Mouse (Mus musculus): ENCODE results near the gene Zmynd10. TPM values are rescaled to one million over a fixed set of nuclear protein-coding genes. Genes with fewer than 3 reads are reported as not detected.

The Zmynd10 gene
- 0.75 and 1.1 TPM in 2 replicates for polyA plus RNA-seq (2016; fragmentation: Nextera tagmentation; extraction: Ambion mirVana)

DNA sequence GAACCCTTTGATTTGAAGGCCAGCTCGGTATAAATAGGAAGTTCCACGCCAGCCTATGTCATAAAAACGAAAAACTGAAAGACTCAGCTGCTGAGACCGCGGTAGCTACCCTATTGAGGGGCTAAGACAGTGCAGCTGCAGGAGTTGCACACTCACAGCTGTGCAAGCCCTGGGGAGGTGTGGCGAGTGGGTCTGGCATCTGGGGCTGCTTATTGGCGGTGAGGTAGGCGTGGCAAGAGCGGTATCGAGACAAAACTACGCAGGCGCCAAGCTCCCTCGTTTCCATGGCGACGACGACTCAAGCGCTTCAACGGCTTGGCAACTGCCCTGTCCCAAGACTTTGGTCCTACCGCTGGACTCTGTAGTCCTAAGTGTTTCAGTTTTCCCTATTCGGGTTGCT is at the start of gene Zmynd10:
TSS of gene Zmynd10 (plus strand) at position 273 of the 400 bp plus-strand sequence.
- Histone ChIP-seq H3K36me3 (peaks cover 23% of the 10 kb centered on the region), H3K9me3 (replicated peaks) (no peaks in the 10 kb centered on the region), H3K27ac (replicated peaks) (peak within 1 kb of the TSS; percentile 46), H3K27me3 (ENCODE audit: low read depth, poor library complexity, severe bottlenecking) (peaks cover 47% of the 10 kb centered on the region), H3K4me1 (peaks cover 70% of the 10 kb centered on the region), H3K4me3 (peak within 1 kb of the TSS; percentile 44)
- DNase-seq (ENCODE audit: low spot score): peak; percentile 90
- WGBS: 6% methylated on average over 20 of the region's 20 CpGs

DNA sequence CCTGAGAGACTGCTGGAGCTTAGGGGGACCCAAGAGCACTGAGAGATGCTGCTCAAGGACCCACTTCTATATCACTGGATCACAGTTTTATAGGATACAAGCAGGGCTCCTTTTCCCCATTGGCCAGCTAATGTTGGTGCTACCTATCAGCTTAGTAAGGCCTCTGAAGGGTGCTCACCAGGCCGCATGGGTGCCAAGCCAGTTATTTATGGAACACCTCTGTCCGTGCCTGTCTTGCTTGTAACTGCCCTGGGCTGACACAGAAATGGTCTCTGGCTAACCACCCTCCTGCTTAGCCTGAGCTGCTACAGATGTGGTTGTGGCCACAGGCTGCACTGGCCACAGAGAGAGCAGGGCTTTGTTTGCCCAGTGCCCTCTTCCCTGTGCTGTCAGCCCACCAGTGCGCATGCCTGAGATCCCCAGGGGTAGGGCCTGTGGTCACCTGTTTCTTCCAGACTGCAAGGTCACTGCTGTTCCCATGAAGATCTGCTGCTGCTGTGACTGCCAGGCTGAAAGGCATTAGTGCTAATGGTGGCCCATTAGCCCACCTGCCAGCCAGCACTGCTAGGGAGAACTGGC is 46.3 kb upstream of the Zmynd10 start:
- H3K27ac ChIP-seq (replicated peaks): no peak overlapping the region

DNA sequence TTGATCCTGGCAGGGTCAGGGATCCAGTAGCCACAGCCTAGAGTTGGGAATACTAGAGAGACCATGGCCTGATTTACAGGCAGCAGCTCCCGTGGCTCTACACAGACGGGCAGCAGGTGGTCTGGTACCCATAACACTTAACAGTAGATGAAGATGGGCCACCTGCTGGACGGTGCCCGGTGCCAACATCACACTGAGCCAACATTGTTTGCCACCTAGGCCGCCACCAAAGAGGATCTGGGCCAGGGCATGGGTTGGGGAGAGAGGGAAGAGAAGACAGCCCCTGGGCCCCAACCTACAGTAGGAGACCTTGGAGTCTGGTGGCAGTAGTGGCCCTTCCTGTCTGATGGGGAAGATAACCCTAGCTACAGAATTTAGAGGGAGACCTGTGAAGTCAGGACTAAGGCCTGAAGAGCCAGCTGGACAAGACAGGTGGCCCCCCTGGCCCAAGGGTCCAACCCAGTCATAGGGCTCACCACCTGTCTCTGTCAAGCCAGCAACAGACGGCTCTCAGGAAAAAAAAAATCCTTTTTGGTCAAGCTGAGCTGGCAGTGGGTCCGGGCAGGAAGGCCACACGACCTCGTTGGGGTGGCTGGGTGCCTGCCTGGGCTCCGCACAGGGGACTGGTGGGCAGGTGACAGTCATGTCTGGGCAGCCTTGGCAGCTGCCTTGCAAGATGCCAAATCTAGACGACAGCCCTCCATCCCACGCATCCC is 44.8 kb upstream of the Zmynd10 start:
- Histone ChIP-seq H3K27ac (replicated peaks) (no peak overlapping the region), H3K36me3 (no peaks in the 10 kb centered on the region), H3K9me3 (replicated peaks) (no peaks in the 10 kb centered on the region), H3K27me3 (ENCODE audit: low read depth, poor library complexity, severe bottlenecking) (peaks cover 9% of the 10 kb centered on the region; the same call in 1 of the 2 replicates), H3K4me1 (peaks cover 8% of the 10 kb centered on the region; the same call in 1 of the 2 replicates), H3K4me3 (no peak overlapping the region)
- DNase-seq (ENCODE audit: low spot score): no peak
- 93% methylated on average over 12 of the region's 12 CpGs for WGBS

More for the DNA sequence above, 46.3 kb upstream of the Zmynd10 start:
- H3K9me3 ChIP-seq (replicated peaks): no peaks in the 10 kb centered on the region
- DNase-seq (ENCODE audit: low spot score): no peak
- peaks cover 17% of the 10 kb centered on the region; the same call in 1 of the 2 replicates for H3K27me3 ChIP-seq (ENCODE audit: low read depth, poor library complexity, severe bottlenecking)
- 92% methylated on average over 3 of the region's 3 CpGs for WGBS
- H3K4me3 ChIP-seq: no peak overlapping the region
- peaks cover 6% of the 10 kb centered on the region; the same call in 1 of the 2 replicates for H3K4me1 ChIP-seq
- no peaks in the 10 kb centered on the region for H3K36me3 ChIP-seq

DNA sequence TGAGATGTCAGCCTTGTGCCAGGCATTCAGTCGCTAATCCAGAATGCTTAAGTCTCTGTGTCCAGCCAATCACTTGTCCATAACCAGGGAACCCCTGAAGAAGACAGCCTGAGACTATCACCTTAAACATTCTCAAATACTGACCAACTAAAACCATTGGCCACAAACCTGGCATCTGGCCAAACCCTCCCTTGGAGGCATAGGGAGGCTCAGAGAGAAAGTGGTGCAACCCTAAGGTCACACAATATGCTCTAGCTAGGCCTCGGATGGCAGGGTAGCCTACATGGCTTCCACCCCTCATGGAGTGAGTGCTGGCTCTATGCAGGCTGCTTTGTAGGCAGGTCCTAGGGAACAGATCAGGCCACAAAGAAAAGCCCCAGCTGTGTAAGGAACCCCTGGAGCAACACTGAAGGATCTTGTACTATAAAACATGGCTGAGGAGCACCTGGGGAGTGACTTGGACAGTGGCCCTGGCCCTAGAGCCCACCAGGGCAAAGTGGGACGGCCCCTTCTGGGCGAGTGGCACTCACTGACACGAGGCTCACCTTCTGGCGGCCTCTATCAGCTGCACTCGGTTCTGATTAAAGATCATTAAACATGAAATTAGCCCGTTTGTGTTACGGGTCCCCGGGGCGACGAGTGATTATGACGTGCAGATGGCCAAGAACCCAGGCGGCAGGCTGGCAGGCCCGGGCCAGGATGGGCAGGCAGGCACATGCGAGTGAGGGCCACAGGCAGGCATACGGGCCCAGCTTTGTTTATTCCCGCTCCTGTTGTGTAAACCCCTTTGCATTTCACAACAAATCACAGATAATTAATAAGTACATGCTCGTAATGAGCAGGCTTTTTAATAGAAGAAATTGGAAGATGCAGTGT is 42.2 kb upstream of the Zmynd10 start:
- Histone ChIP-seq H3K4me1 (peaks cover 18% of the 10 kb centered on the region), H3K27me3 (ENCODE audit: low read depth, poor library complexity, severe bottlenecking) (no peaks in the 10 kb centered on the region), H3K4me3 (no peak overlapping the region), H3K36me3 (no peaks in the 10 kb centered on the region), H3K9me3 (replicated peaks) (no peaks in the 10 kb centered on the region), H3K27ac (replicated peaks) (no peak overlapping the region)
- no peak for DNase-seq (ENCODE audit: low spot score)
- WGBS: 87% methylated on average over 19 of the region's 19 CpGs

DNA sequence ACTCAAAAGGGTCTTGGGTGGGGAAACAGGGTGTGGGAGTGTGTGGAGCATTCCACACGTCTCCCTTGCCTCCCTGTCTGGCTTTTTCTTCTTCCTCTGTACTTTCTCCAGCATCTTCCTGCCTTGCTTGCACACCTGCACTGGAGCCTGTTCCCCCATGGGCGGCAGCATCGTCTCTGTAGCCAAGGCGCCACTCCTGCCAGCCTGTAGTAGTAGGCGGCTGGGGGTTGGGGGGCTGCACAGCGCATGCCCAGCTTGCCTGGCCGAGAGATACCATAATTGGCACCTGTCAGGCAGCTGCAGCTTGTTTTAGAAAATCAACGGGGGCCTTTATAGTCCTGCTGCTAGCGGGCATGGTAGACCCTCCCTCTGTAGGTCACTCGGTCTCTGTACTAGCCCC is 38.8 kb upstream of the Zmynd10 start:
- Histone ChIP-seq H3K27ac (replicated peaks) (no peak overlapping the region), H3K9me3 (replicated peaks) (no peaks in the 10 kb centered on the region)

DNA sequence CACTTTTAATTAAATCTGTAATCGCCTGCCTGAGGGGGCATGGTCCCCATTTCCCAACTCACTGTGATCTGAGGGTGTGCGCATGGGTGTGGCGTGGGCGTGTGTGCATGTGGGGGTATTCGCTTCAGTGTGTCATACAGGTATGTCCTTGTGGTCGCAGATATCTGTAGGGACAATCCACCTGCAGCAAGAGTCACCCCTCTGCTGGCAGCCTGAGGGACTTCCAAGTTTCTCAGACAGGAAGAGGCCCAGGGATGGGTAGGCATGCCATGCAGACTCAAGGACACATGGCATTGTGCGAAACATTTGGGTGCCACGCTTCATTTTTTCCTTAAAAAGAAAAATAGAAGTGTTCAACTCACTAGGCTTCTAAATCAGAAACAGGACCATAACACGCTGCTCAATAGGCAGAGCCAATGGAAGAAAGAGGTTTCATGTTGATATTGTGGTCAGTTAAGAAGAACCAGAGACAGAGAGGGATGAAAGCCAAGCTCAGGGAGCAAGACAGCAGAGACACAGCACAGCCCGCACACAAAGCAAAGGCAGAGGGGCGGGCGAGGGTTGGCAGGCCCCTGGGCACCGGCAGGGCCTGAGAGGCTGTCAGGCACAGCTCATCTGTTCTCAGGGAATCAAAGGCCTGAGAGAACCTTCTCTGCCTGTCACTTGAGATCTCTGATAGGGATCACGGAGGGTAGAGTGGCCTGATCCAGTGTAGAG is 36.6 kb upstream of the Zmynd10 start:
- peak overlapping the region; percentile 58; the same call in 1 of the 2 replicates for H3K27ac ChIP-seq (replicated peaks)
- no peak for DNase-seq (ENCODE audit: low spot score)
- peaks cover 44% of the 10 kb centered on the region for H3K4me1 ChIP-seq
- H3K9me3 ChIP-seq (replicated peaks): no peaks in the 10 kb centered on the region
- no peaks in the 10 kb centered on the region for H3K36me3 ChIP-seq
- 0 out of 2 replicates have a peak, but pooled peaks cover 9% of the 10 kb centered on the region for H3K27me3 ChIP-seq (ENCODE audit: low read depth, poor library complexity, severe bottlenecking)
- no peak overlapping the region for H3K4me3 ChIP-seq
- WGBS: 92% methylated on average over 14 of the region's 14 CpGs

More for the DNA sequence above, 38.8 kb upstream of the Zmynd10 start:
- peaks cover 43% of the 10 kb centered on the region for H3K4me1 ChIP-seq
- 66% methylated on average over 10 of the region's 10 CpGs for WGBS
- H3K4me3 ChIP-seq: no peak overlapping the region
- DNase-seq (ENCODE audit: low spot score): no peak
- 0 out of 2 replicates have a peak, but pooled peaks cover under 1% of the 10 kb centered on the region for H3K27me3 ChIP-seq (ENCODE audit: low read depth, poor library complexity, severe bottlenecking)
- no peaks in the 10 kb centered on the region for H3K36me3 ChIP-seq

DNA sequence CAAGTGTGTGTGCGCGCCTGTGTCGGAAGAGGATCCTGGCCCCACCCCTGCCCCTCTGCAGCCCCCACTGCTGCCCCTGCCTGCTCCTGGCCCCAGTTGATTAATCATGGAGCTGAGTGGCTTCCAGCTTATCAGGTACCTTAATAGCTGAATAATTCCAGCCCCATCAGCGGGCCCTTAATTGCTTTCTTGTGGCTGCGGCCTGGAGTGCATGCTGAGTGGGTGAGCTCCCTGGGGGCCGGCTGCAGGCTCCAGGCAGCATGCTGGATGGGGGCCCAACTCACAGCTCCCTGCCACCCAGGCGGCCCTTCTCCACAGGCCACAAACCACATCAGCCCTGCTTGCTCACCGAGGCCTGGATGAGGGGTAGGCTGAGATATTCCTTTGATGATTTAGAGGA is 35.7 kb upstream of the Zmynd10 start:
- no peak overlapping the region for H3K4me3 ChIP-seq
- no peaks in the 10 kb centered on the region for H3K9me3 ChIP-seq (replicated peaks)
- peak overlapping the region; percentile 58 for H3K27ac ChIP-seq (replicated peaks)
- no peaks in the 10 kb centered on the region for H3K36me3 ChIP-seq
- no peak for DNase-seq (ENCODE audit: low spot score)
- H3K27me3 ChIP-seq (ENCODE audit: low read depth, poor library complexity, severe bottlenecking): 0 out of 2 replicates have a peak, but pooled peaks cover 9% of the 10 kb centered on the region
- peaks cover 43% of the 10 kb centered on the region for H3K4me1 ChIP-seq
- WGBS: 61% methylated on average over 8 of the region's 8 CpGs

DNA sequence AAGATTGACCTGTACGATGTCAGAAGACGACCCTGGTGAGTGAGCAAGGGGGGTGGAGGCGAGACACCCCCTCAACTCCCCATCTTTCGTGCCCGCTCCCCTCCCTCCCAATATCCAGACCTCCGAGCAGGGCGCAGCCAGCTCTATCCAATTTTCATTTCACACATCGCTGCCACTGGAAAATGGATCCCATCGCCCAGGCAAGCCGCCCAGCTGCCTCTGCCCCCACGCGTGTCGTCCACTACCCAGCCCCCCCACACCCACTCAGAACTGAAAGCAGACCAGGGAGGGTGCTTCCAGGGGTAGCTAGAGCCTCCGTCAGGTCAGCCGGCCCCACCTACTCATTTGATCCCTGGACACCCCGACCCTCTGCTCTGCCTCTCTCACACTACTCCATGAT is 34.8 kb upstream of the Zmynd10 start:
- 66% methylated on average over 16 of the region's 16 CpGs for WGBS
- DNase-seq (ENCODE audit: low spot score): no peak
- Histone ChIP-seq H3K27me3 (ENCODE audit: low read depth, poor library complexity, severe bottlenecking) (0 out of 2 replicates have a peak, but pooled peaks cover 9% of the 10 kb centered on the region), H3K4me3 (no peak overlapping the region), H3K27ac (replicated peaks) (peak overlapping the region; percentile 58; the same call in 1 of the 2 replicates), H3K36me3 (no peaks in the 10 kb centered on the region), H3K4me1 (peaks cover 41% of the 10 kb centered on the region), H3K9me3 (replicated peaks) (no peaks in the 10 kb centered on the region)

DNA sequence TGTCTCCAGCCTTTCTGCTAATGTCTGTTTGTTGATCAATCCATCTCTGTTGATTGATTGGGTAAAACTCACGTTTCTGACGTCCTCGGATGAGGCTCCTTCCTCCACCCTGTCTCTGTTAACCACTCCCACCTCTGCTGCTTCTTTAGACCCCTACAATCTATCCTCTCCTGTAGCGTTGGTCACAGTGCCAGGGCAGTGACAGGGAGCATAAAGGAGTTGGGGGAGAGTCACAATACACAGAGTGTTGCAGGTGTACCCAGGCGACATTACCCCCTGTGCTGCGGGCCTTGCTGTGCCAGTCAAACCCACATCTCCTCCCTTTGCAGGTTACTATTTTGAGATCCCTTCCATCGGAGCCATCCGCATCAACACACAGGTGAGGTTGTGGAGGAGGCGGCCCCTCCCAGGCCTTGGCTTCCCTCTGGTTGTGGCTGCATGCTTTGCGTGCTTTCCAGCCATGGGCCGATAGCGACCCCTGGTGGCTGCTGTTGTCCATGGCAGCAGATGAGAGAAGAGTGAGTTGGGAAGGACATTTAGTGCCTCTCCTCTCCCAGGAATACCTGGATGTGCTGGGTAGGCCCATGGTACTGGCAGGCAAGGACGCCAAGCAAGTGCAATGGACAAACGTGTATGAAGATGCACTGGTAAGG is 32.7 kb upstream of the Zmynd10 start:
- Histone ChIP-seq H3K27ac (replicated peaks) (no peak overlapping the region), H3K4me3 (no peak overlapping the region), H3K4me1 (peaks cover 32% of the 10 kb centered on the region), H3K36me3 (no peaks in the 10 kb centered on the region), H3K27me3 (ENCODE audit: low read depth, poor library complexity, severe bottlenecking) (peaks cover 9% of the 10 kb centered on the region; the same call in 1 of the 2 replicates), H3K9me3 (replicated peaks) (no peaks in the 10 kb centered on the region)
- peak; percentile 86 for DNase-seq (ENCODE audit: low spot score)
- 27% methylated on average over 14 of the region's 14 CpGs for WGBS

DNA sequence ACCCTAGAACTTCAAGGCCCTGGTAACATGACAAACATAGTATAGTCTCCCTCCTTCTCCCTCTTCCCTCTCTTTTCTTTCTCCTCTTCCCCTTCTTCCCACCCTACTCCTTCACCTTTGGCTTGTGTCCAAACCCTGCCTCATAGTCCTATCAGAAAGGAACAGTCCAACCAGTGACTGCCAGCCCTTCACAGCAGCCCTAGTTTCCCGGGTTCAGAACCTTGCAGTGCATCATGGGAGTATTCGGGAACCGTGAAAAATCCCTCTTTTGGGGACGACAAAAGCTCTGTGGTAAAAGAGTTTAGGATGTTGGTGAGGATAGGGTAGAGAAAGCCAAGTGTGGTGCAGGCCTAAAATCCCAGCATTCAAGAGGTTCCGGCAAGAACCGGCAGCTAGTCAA is 26.8 kb upstream of the Zmynd10 start:
- Histone ChIP-seq H3K27me3 (ENCODE audit: low read depth, poor library complexity, severe bottlenecking) (peaks cover 32% of the 10 kb centered on the region), H3K4me3 (no peak overlapping the region), H3K9me3 (replicated peaks) (no peaks in the 10 kb centered on the region), H3K27ac (replicated peaks) (peak overlapping the region; percentile 2; the same call in 1 of the 2 replicates), H3K4me1 (peaks cover 28% of the 10 kb centered on the region), H3K36me3 (no peaks in the 10 kb centered on the region)
- whole genome bisulfite sequencing: 53% methylated on average over 6 of the region's 6 CpGs
- no peak for DNase-seq (ENCODE audit: low spot score)

DNA sequence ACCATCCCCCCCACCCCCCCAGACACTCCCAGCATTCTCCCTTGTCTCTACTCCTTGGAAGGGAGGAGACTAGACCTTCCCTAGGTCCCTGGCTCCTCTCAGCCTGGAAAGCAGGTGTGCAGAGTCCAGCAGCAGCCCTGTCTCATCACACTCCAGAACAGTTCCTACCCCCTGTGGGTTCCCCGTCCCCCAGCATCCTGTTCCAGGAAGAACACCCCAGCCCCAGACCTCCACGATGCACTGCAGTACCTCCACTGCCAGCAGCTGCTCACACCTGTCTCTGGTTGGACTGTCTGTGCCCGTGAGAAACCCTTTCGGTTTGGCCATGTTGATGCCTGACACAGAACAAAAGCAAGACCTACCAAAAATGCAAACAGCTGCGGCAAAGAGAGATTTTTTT is 25.9 kb upstream of the Zmynd10 start:
- peak overlapping the region; percentile 49; the same call in 1 of the 2 replicates for H3K27ac ChIP-seq (replicated peaks)
- H3K9me3 ChIP-seq (replicated peaks): no peaks in the 10 kb centered on the region
- DNase-seq (ENCODE audit: low spot score): no peak
- H3K36me3 ChIP-seq: no peaks in the 10 kb centered on the region
- H3K27me3 ChIP-seq (ENCODE audit: low read depth, poor library complexity, severe bottlenecking): peaks cover 41% of the 10 kb centered on the region
- 76% methylated on average over 5 of the region's 5 CpGs for WGBS
- peaks cover 31% of the 10 kb centered on the region for H3K4me1 ChIP-seq
- H3K4me3 ChIP-seq: no peak overlapping the region

Data from midbrain, embryonic 10.5 days (tissue).